Mouse (Mus musculus) adrenal gland (tissue): ENCODE measurements around the gene Ppig.

Experiments
- intact Hi-C: fragments of 180-260 bp; cut with DNase I; formaldehyde crosslinking; loops from one replicate; pipeline ENCODE4 v1.15.1; 2025

The Ppig gene

GRCm38 (mm10) chr2:69745091-69745490 lies 22.7 kb downstream of the Ppig start:
- intact Hi-C loops, result no loop called here

GRCm38 (mm10) chr2:69760980-69761379 lies 38.6 kb downstream of the Ppig start:
- intact Hi-C loops, result no loop called here

DNA sequence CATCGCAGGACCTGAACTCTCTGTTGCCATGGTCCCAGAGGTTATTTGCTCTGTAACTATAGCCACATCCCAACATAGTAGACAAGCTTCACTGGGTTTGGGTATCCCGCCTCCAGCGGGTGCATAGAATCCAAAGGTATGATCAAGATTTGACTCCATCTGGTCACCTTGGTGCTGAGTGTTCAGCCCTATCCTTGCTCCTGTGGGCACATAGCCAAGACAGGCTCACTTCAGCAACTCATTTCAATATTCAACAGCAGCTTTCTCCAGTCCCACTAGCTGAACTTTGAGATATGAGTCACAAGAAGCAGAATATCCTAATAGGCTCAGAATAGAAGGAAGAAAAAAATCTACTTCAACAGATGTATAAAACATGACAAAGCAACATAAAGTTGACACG lies 41.0 kb downstream of the Ppig start:
- intact Hi-C loops, result no loop called here

- intact Hi-C loops, result no loop called here
Measured at GRCm38 (mm10) chr2:69764716-69765115, 42.4 kb downstream of the Ppig start.

DNA sequence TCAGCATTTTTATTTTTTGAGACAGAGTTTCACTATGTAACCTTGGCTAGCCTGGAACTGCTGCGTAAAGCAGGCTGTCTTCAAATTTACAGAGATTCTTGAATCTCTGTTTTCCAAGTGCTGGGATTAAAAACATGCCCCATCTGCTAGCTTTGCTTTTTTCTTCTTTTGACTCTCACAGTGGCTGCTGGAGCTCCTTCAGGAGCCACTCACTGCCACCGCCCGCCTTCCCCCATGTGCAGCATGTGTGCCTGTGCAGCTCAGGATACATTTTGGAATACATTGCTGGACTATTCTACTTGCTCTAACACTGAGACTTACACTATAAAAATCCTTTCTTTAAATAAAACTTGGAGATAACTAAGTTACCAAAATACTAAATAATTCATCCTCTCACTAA lies 51.0 kb downstream of the Ppig start:
- intact Hi-C loops, result no loop called here

GRCm38 (mm10) chr2:69777985-69778835 lies 55.9 kb downstream of the Ppig start:
- intact Hi-C loops, result loop anchor here (5.0 kb wide), 1 partner anchor 141 kb away; no protein-coding TSS in a partner anchor

- intact Hi-C loops, result loop anchor here (5.0 kb wide), 1 partner anchor 142 kb away; no protein-coding TSS in a partner anchor
Measured at GRCm38 (mm10) chr2:69778836-69779177, 56.5 kb downstream of the Ppig start.

DNA sequence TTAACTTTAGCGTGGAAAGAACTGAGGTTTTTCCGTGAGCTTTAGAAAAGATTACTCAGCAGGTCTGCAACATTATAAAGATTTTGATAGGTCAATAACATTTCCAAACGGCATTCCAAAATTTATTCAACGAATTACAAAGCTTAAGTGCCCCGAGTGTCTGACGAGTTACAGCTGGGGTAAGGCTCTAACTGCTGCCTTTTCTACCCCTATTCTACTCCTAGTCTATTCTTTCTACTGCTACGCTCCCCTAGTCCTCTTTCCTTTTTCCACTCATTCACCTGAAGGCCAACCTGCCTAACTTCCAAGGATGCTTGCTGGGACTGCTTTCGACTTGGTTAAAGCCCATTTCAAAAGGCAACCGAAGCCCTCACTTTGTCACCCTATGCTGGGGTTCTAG lies 66.6 kb downstream of the Ppig start:
- intact Hi-C loops, result no loop called here

DNA sequence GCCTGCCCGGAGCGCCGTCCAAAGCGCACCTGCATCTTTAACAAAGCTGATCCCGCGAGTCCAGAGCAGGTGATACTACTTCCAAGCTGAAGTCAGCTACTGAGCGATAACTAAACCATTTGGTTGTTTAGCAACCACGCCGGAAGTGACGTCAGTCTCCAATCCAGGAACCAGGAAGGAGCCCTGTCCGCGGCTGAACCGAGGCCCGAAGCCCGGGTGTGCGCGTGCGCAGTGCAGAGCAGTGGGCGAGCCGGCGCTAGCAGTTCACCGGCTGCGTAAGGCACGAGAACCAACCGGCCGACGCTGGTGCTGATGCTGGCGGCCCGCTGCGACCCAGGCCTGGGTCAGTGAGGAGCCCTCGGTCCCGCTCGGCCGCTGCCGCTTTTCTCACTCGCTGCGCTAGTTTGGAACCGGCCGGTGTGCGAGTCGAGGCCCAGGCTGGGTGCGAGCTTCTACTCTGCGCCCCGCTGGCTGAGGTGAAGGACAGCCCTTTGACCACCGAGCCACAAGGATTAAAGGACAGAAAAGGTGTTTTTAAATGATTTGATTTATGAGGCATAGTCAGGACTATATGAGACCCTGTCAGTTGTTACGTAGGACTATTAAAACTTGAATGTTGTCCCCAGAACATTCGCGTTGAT lies 67.2 kb downstream of the Ppig start, which contains the start of the genes Ccdc173 and Phospho2:
Gene Ccdc173, minus strand, starts transcription at position 147 of the 641 bp plus-strand sequence.
Gene Phospho2, plus strand, starts transcription at position 195 of the 641 bp plus-strand sequence.
- intact Hi-C loops, result no loop called here

DNA sequence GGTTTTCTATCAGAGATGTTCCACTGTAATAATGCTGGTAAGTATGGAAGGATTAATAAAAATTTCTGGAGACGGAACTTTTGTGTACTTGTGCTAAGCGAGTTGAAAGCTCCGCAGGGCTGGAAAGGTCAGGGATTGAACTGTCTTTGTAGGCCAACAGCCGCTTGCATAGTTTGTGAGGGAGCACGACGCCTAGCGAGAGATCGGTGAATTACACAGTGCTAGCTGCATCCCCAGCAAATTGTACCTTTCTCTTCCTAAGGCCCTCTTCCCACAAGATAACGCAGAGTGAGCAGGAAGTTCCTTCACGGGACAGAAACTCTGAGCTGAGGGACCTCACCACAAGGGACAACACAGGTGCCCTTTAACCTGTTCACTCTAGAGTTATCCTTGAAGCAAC lies 67.9 kb downstream of the Ppig start:
- intact Hi-C loops, result no loop called here

DNA sequence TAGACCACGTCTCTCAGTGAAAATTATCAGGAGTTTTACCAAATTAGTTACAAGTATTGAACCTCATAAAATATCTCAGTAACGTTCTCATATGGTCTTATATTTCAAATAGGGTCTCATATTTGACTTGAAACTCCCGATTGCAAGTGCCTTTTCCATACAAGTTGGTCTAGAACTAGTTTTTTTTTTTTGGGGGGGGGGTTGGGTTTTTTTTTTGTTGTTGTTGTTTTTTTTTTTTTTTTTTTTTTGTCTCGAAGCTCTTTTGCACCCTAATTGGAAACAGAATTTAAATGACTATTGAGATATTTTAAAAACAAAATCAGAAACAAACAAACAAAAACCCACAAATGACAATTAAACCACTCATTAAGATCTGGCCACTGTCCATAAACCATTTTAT lies 68.4 kb downstream of the Ppig start:
- intact Hi-C loops, result no loop called here

- intact Hi-C loops, result no loop called here
Measured at GRCm38 (mm10) chr2:69802911-69803312, 80.6 kb downstream of the Ppig start.
